In the genomic region with DNA sequence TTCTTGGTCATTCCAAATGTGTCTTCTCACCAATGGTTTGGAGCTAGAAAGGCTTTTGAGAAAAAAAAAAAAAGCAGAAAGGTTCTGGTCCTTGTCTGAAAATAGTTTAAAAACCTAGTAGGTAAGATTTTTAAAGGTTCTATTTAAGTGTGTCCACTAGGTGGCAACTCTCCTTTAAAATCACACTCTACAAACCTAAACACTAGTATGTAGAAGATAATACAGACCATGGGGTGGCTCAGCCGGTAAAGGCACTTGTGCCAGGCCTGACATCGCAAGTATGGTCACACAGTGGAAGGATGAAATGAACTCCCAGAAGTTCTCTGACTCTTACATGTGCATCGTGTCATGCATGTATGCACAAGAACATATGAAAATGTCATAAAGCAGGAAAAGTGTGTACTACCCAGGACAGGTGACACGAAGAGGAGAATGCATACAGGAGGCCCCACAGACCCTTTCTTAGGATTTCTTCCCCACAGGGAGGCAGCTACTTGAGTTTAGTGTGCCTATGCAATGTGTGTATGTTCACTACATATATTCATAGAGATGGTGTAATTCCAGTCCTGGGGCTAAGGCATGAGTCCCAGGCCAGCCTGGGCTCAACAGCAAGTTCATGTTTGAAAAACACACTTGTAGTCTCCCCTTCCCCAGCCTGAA, we compare ENCODE assay signal across 10 mouse cellular contexts. TPM values are rescaled to one million over a fixed set of nuclear protein-coding genes. Genes with fewer than 3 reads are reported as not detected.
DNase-seq lines count a peak whose midpoint lies in the region; ATAC-seq and TF ChIP-seq lines count a peak whose summit lies in the region.
"Had no signal": no experiment of that assay in that cellular context is flagged by ENCODE, and none has a peak within 500 bp of the region (broad histone marks: within the 10 kb centered on the region; RNA-seq: fewer than 3 reads in every experiment).

No protein-coding gene starts in this region.

- no peak for DNase-seq in gastrocnemius, adult 2 months
- DNase-seq in gastrocnemius, adult 8-10 months (ENCODE audit: low spot score in 2 of 2) = no peak
- peak; percentile 12 for DNase-seq in midbrain, embryonic 10.5 days (ENCODE audit: low spot score)
- DNase-seq in retina, postnatal 7 days (ENCODE audit: low read depth, low spot score) = peak; percentile 4
- no peak for DNase-seq in gastrocnemius, adult 18-20 months (ENCODE audit: low spot score)

- H3K4me1 ChIP-seq in midbrain, embryonic 10.5 days = no peaks in the 10 kb centered on the region
- no peaks in the 10 kb centered on the region for H3K4me1 ChIP-seq in midbrain, embryonic 15.5 days

- no peaks in the 10 kb centered on the region for H3K9me3 ChIP-seq in midbrain, embryonic 10.5 days (replicated peaks)
- no peaks in the 10 kb centered on the region for H3K9me3 ChIP-seq in midbrain, embryonic 15.5 days

- peaks cover 34% of the 10 kb centered on the region for H3K36me3 ChIP-seq in midbrain, embryonic 10.5 days
- H3K36me3 ChIP-seq in midbrain, embryonic 15.5 days (replicated peaks) = peaks cover 10% of the 10 kb centered on the region

- TF ChIP-seq CTCF in gastrocnemius, adult 2 months (IDR thresholded peaks at IDR 0.05) = peak; percentile 64

- intact Hi-C loops in gastrocnemius, adult 2 months (cut with DNase I) = loop anchor here (2.0 to 10.0 kb wide), 3 partner anchors 39 to 201 kb away; partner anchors contain the start of genes Letmd1 and Mettl7a1

- H3K27me3 ChIP-seq in midbrain, embryonic 10.5 days (ENCODE audit: low read depth, poor library complexity, severe bottlenecking) = no peaks in the 10 kb centered on the region
- H3K27me3 ChIP-seq in midbrain, embryonic 15.5 days (replicated peaks) = no peaks in the 10 kb centered on the region

- H3K4me2 ChIP-seq in midbrain, embryonic 15.5 days = no peak overlapping the region

- no peak overlapping the region for H3K9ac ChIP-seq in midbrain, embryonic 15.5 days

- no peak overlapping the region for H3K27ac ChIP-seq in gastrocnemius, adult 2 months
- no peak overlapping the region for H3K27ac ChIP-seq in midbrain, embryonic 10.5 days (replicated peaks)
- no peak overlapping the region for H3K27ac ChIP-seq in midbrain, embryonic 15.5 days

- no peak for ATAC-seq in midbrain, embryonic 15.5 days (replicated peaks)
- ATAC-seq in erythroblast, adult 5-6 weeks (replicated peaks; ENCODE audit: low FRiP score, poor library complexity, severe bottlenecking) = 0 out of 2 replicates have a peak, but pooled peaks have one; percentile 55
- ATAC-seq in inflammation-experienced regulatory T-cells, adult 6 months = no peak

- H3K4me3 ChIP-seq in gastrocnemius, adult 2 months = no peak overlapping the region
- H3K4me3 ChIP-seq in midbrain, embryonic 10.5 days = no peak overlapping the region
- no peak overlapping the region for H3K4me3 ChIP-seq in midbrain, embryonic 15.5 days

- 19% methylated on average over 4 of the region's 4 CpGs for WGBS in midbrain, embryonic 10.5 days
- WGBS in midbrain, embryonic 15.5 days = 18% methylated on average over 4 of the region's 4 CpGs

RNA-seq across cellular contexts. Expression of gene Tmprss12, which starts 17.3 kb away (rescaled TPM):
- not detected for total RNA-seq in gastrocnemius, adult 2 months (2021)
- total RNA-seq in gastrocnemius, adult 8-10 months (2022) = not detected
- polyA plus RNA-seq in midbrain, embryonic 10.5 days (2016; fragmentation: Nextera tagmentation; extraction: Ambion mirVana) = not detected in 2 replicates
- polyA plus RNA-seq in midbrain, embryonic 15.5 days (2015; fragmentation: Nextera tagmentation; extraction: Ambion mirVana) = not detected in 2 replicates
- total RNA-seq in erythroblast, adult 5-6 weeks (2015; ENCODE audit: low replicate concordance) = not detected in 2 replicates
- not detected in 2 replicates for total RNA-seq in erythroblast, adult 5-6 weeks (2017; ENCODE audit: low replicate concordance)
- total RNA-seq in gastrocnemius, adult 18-20 months (2021) = not detected
- not detected for polyA plus RNA-seq in inflammation-experienced regulatory T-cells, adult 6 months (2017; shearing (Covaris generic))
- total RNA-seq: adrenal gland, postnatal 36 days; hematopoietic stem cell, adult 5-6 weeks had no signal

RNA-seq across cellular contexts. Expression of gene Atf1, which starts 35.8 kb away (rescaled TPM):
- total RNA-seq in gastrocnemius, adult 2 months (2021) = 10 to 100 TPM; 55.4 to 56.6 TPM
- total RNA-seq in gastrocnemius, adult 8-10 months (2022) = 10 to 100 TPM; 48.3 to 65.5 (median 60.5) TPM
- polyA plus RNA-seq in midbrain, embryonic 10.5 days (2016; fragmentation: Nextera tagmentation; extraction: Ambion mirVana) = 33.6 and 33.7 TPM in 2 replicates
- 16.0 TPM in 2 replicates for polyA plus RNA-seq in midbrain, embryonic 15.5 days (2015; fragmentation: Nextera tagmentation; extraction: Ambion mirVana)
- 32.9 and 33.6 TPM in 2 replicates for total RNA-seq in erythroblast, adult 5-6 weeks (2015; ENCODE audit: low replicate concordance)
- 64.8 and 87.7 TPM in 2 replicates for total RNA-seq in erythroblast, adult 5-6 weeks (2017; ENCODE audit: low replicate concordance)
- total RNA-seq in gastrocnemius, adult 18-20 months (2021) = 10 to 100 TPM; 44.2 to 57.7 TPM
- 10 to 100 TPM; 32.1 to 36.0 (median 33.1) TPM for polyA plus RNA-seq in inflammation-experienced regulatory T-cells, adult 6 months (2017; shearing (Covaris generic))

RNA-seq across cellular contexts. Expression of gene Mettl7a1, which starts 40.6 kb away (rescaled TPM):
- 10 to 100 TPM; 33.4 to 38.9 TPM for total RNA-seq in gastrocnemius, adult 2 months (2021)
- 10 to 100 TPM; 37.7 to 45.7 (median 44.6) TPM for total RNA-seq in gastrocnemius, adult 8-10 months (2022)
- polyA plus RNA-seq in midbrain, embryonic 10.5 days (2016; fragmentation: Nextera tagmentation; extraction: Ambion mirVana) = 4.9 and 5.8 TPM in 2 replicates
- polyA plus RNA-seq in midbrain, embryonic 15.5 days (2015; fragmentation: Nextera tagmentation; extraction: Ambion mirVana) = 3.2 and 4.3 TPM in 2 replicates
- total RNA-seq in erythroblast, adult 5-6 weeks (2015; ENCODE audit: low replicate concordance) = 95.7 and 125 TPM in 2 replicates
- 255 and 340 TPM in 2 replicates for total RNA-seq in erythroblast, adult 5-6 weeks (2017; ENCODE audit: low replicate concordance)
- total RNA-seq in gastrocnemius, adult 18-20 months (2021) = 10 to 100 TPM; 33.7 to 34.4 TPM
- 10 to 100 TPM in 1 of 3 experiments, 1 to 10 TPM in 2; 2.3 to 15.1 (median 4.4) TPM for polyA plus RNA-seq in inflammation-experienced regulatory T-cells, adult 6 months (2017; shearing (Covaris generic))

Comparison
In these comparisons a context has a peak if more than half of its experiments do, and no peak if none do; other contexts are left out.
1. DNase-seq: peak in midbrain, embryonic 10.5 days (single experiment) and retina, postnatal 7 days (single experiment); none in gastrocnemius, adult 2 months (single experiment), gastrocnemius, adult 8-10 months (0 of 2) and gastrocnemius, adult 18-20 months (single experiment).